Mouse (Mus musculus): ENCODE measurements around the gene Hist1h2be. TPM values are rescaled to one million over a fixed set of nuclear protein-coding genes. Genes with fewer than 3 reads are reported as not detected.

Gene Hist1h2be
- total and polyA plus RNA-seq, 2 experiments from 2014 or later = 0.82 to 253 TPM

DNA sequence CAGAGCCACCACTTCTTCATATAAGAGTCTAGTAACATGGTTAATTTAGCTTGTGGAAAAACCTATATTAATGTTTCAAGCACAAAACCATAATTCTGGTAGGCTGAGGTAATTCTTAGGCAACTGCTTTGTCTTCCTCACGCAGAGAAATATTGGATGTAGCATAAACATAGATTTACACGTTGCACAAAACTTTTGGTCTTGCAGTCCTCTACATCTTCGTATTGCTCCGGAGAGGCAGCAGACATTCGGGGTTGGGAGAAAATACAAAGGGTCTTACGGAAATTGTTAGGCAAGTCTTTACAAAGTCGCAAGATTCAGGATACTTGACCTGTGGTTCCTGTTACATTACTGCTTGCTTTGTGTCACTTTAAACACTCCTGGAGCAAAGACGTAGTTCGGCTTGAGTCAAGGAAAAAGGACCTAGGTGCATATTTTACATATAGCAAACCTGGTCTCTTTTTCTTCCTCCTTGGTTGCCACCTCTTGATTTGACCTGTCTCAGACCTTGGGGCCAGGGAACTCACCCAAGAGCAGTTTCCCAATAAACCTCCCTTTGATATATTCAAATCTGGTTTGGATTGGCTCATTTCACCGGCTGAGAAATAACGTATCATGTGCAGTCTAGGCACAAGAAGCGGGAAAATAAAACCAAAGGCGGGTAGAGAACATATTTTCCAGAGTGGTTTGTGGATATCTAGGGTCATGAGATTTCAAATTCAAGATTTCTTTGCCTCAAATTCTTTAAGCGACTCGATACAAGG, 86.4 kb downstream of the Hist1h2be start:
- H3K36me3 ChIP-seq (replicated peaks; ENCODE audit: control insufficient read depth, insufficient read depth, low read length) = no peaks in the 10 kb centered on the region
- no peak for DNase-seq (ENCODE audit: low spot score)
- no peaks in the 10 kb centered on the region for H3K9me3 ChIP-seq (replicated peaks; ENCODE audit: control insufficient read depth, low read length)
- WGBS = 1% methylated on average over 15 of the region's 15 CpGs
- H3K9ac ChIP-seq (replicated peaks; ENCODE audit: low read depth, low read length) = peak overlapping the region; percentile 59; the same call in 1 of the 2 replicates
- peak overlapping the region; percentile 79 for H3K4me2 ChIP-seq (ENCODE audit: low read depth, low read length)
- ATAC-seq (ENCODE audit: insufficient read depth, low read depth) = no peak
- H3K4me3 ChIP-seq (ENCODE audit: low read depth, low read length) = peak overlapping the region; percentile 60
- no peak for TF ChIP-seq EP300 (IDR thresholded peaks at IDR 0.05; ENCODE audit: low read depth)
- TF ChIP-seq CTCF (IDR thresholded peaks at IDR 0.05; ENCODE audit: low read depth) = no peak
- H3K27ac ChIP-seq (ENCODE audit: low read depth) = peak overlapping the region; percentile 100
- peaks cover 12% of the 10 kb centered on the region for H3K4me1 ChIP-seq (ENCODE audit: control insufficient read depth, insufficient read depth)
- no peaks in the 10 kb centered on the region for H3K27me3 ChIP-seq (ENCODE audit: control insufficient read depth, insufficient read depth, low read length)

Small RNAs within 50 kb of the gene (microRNA-seq; reads per million reads assigned to microRNA genes)
- gene Gm44297 (not detected), gene Gm44359 (not detected), gene Gm44394 (not detected)

Other genes with a start within 250 kb of the Hist1h2be start
Only the 30 nearest of the 36 such genes appear.
- not detected in 2 replicates for gene Btn2a2, start 132.3 kb downstream of the Hist1h2be start, total RNA-seq (2014; rRNA removed; ENCODE audit: low replicate concordance)
- gene Btn2a2, start 132.3 kb downstream of the Hist1h2be start, polyA plus RNA-seq (2015; fragmentation: Nextera tagmentation; extraction: Ambion mirVana) = 0.04 and 0.15 TPM in 2 replicates
- gene Hist1h4h, start 90.1 kb downstream of the Hist1h2be start, total RNA-seq (2014; rRNA removed; ENCODE audit: low replicate concordance) = 3,824 and 4,565 TPM in 2 replicates
- gene Hist1h4h, start 90.1 kb downstream of the Hist1h2be start, polyA plus RNA-seq (2015; fragmentation: Nextera tagmentation; extraction: Ambion mirVana) = 30.4 and 37.5 TPM in 2 replicates
- gene Hist1h2af, start 87.2 kb downstream of the Hist1h2be start, total RNA-seq (2014; rRNA removed; ENCODE audit: low replicate concordance) = 369 and 922 TPM in 2 replicates
- 1.3 and 2.6 TPM in 2 replicates for gene Hist1h2af, start 87.2 kb downstream of the Hist1h2be start, polyA plus RNA-seq (2015; fragmentation: Nextera tagmentation; extraction: Ambion mirVana)
- 709 and 989 TPM in 2 replicates for gene Hist1h3g, start 85.7 kb downstream of the Hist1h2be start, total RNA-seq (2014; rRNA removed; ENCODE audit: low replicate concordance)
- gene Hist1h3g, start 85.7 kb downstream of the Hist1h2be start, polyA plus RNA-seq (2015; fragmentation: Nextera tagmentation; extraction: Ambion mirVana) = 2.4 and 2.5 TPM in 2 replicates
- 82.5 and 133 TPM in 2 replicates for gene Hist1h2bh, start 77.7 kb downstream of the Hist1h2be start, total RNA-seq (2014; rRNA removed; ENCODE audit: low replicate concordance)
- gene Hist1h2bh, start 77.7 kb downstream of the Hist1h2be start, polyA plus RNA-seq (2015; fragmentation: Nextera tagmentation; extraction: Ambion mirVana) = 0.25 and 0.31 TPM in 2 replicates
- gene Hist1h3f, start 77.1 kb downstream of the Hist1h2be start, total RNA-seq (2014; rRNA removed; ENCODE audit: low replicate concordance) = 441 and 779 TPM in 2 replicates
- 0.29 and 0.45 TPM in 2 replicates for gene Hist1h3f, start 77.1 kb downstream of the Hist1h2be start, polyA plus RNA-seq (2015; fragmentation: Nextera tagmentation; extraction: Ambion mirVana)
- gene Hist1h4f, start 69.5 kb downstream of the Hist1h2be start, total RNA-seq (2014; rRNA removed; ENCODE audit: low replicate concordance) = 2,919 and 3,073 TPM in 2 replicates
- 0.65 TPM in 1 of 2 replicates, not detected in the other for gene Hist1h4f, start 69.5 kb downstream of the Hist1h2be start, polyA plus RNA-seq (2015; fragmentation: Nextera tagmentation; extraction: Ambion mirVana)
- gene Hist1h1d, start 67.9 kb downstream of the Hist1h2be start, total RNA-seq (2014; rRNA removed; ENCODE audit: low replicate concordance) = 61.7 and 66.1 TPM in 2 replicates
- 0.16 and 0.20 TPM in 2 replicates for gene Hist1h1d, start 67.9 kb downstream of the Hist1h2be start, polyA plus RNA-seq (2015; fragmentation: Nextera tagmentation; extraction: Ambion mirVana)
- 625 and 977 TPM in 2 replicates for gene Hist1h3e, start 58.8 kb downstream of the Hist1h2be start, total RNA-seq (2014; rRNA removed; ENCODE audit: low replicate concordance)
- gene Hist1h3e, start 58.8 kb downstream of the Hist1h2be start, polyA plus RNA-seq (2015; fragmentation: Nextera tagmentation; extraction: Ambion mirVana) = 0.70 and 0.97 TPM in 2 replicates
- gene Hist1h2ae, start 49.9 kb downstream of the Hist1h2be start, total RNA-seq (2014; rRNA removed; ENCODE audit: low replicate concordance) = 171 and 312 TPM in 2 replicates
- 12.1 and 14.3 TPM in 2 replicates for gene Hist1h2ae, start 49.9 kb downstream of the Hist1h2be start, polyA plus RNA-seq (2015; fragmentation: Nextera tagmentation; extraction: Ambion mirVana)
- gene Hist1h2bg, start 49.7 kb downstream of the Hist1h2be start, total RNA-seq (2014; rRNA removed; ENCODE audit: low replicate concordance) = 1,110 and 1,666 TPM in 2 replicates
- gene Hist1h2bg, start 49.7 kb downstream of the Hist1h2be start, polyA plus RNA-seq (2015; fragmentation: Nextera tagmentation; extraction: Ambion mirVana) = 2.5 and 4.3 TPM in 2 replicates
- gene Hist1h2bf, start 46.9 kb downstream of the Hist1h2be start, total RNA-seq (2014; rRNA removed; ENCODE audit: low replicate concordance) = 603 and 951 TPM in 2 replicates
- gene Hist1h2bf, start 46.9 kb downstream of the Hist1h2be start, polyA plus RNA-seq (2015; fragmentation: Nextera tagmentation; extraction: Ambion mirVana) = 1.3 and 1.6 TPM in 2 replicates
- gene Hist1h2ad, start 46.7 kb downstream of the Hist1h2be start, total RNA-seq (2014; rRNA removed; ENCODE audit: low replicate concordance) = 568 and 769 TPM in 2 replicates
- gene Hist1h2ad, start 46.7 kb downstream of the Hist1h2be start, polyA plus RNA-seq (2015; fragmentation: Nextera tagmentation; extraction: Ambion mirVana) = 0.27 and 1.8 TPM in 2 replicates
- gene Hist1h3d, start 45.4 kb downstream of the Hist1h2be start, total RNA-seq (2014; rRNA removed; ENCODE audit: low replicate concordance) = 116 and 155 TPM in 2 replicates
- 1.2 and 1.8 TPM in 2 replicates for gene Hist1h3d, start 45.4 kb downstream of the Hist1h2be start, polyA plus RNA-seq (2015; fragmentation: Nextera tagmentation; extraction: Ambion mirVana)
- 1,649 and 2,136 TPM in 2 replicates for gene Hist1h4d, start 39.5 kb downstream of the Hist1h2be start, total RNA-seq (2014; rRNA removed; ENCODE audit: low replicate concordance)
- gene Hist1h4d, start 39.5 kb downstream of the Hist1h2be start, polyA plus RNA-seq (2015; fragmentation: Nextera tagmentation; extraction: Ambion mirVana) = 18.8 and 21.2 TPM in 2 replicates
- 271 and 391 TPM in 2 replicates for gene Hist1h1e, start 1.4 kb upstream of the Hist1h2be start, total RNA-seq (2014; rRNA removed; ENCODE audit: low replicate concordance)
- 5.6 and 6.7 TPM in 2 replicates for gene Hist1h1e, start 1.4 kb upstream of the Hist1h2be start, polyA plus RNA-seq (2015; fragmentation: Nextera tagmentation; extraction: Ambion mirVana)
- 62.8 and 88.1 TPM in 2 replicates for gene Hist1h2ac, start 62.8 kb upstream of the Hist1h2be start, total RNA-seq (2014; rRNA removed; ENCODE audit: low replicate concordance)
- 0.45 and 0.49 TPM in 2 replicates for gene Hist1h2ac, start 62.8 kb upstream of the Hist1h2be start, polyA plus RNA-seq (2015; fragmentation: Nextera tagmentation; extraction: Ambion mirVana)
- 253 and 309 TPM in 2 replicates for gene Hist1h2bc, start 63.1 kb upstream of the Hist1h2be start, total RNA-seq (2014; rRNA removed; ENCODE audit: low replicate concordance)
- gene Hist1h2bc, start 63.1 kb upstream of the Hist1h2be start, polyA plus RNA-seq (2015; fragmentation: Nextera tagmentation; extraction: Ambion mirVana) = 94.4 and 115 TPM in 2 replicates
- 0.23 and 2.0 TPM in 2 replicates for gene Hist1h1t, start 74.7 kb upstream of the Hist1h2be start, total RNA-seq (2014; rRNA removed; ENCODE audit: low replicate concordance)
- not detected in 2 replicates for gene Hist1h1t, start 74.7 kb upstream of the Hist1h2be start, polyA plus RNA-seq (2015; fragmentation: Nextera tagmentation; extraction: Ambion mirVana)
- gene Hist1h4c, start 77.3 kb upstream of the Hist1h2be start, total RNA-seq (2014; rRNA removed; ENCODE audit: low replicate concordance) = 1,145 and 1,607 TPM in 2 replicates
- 1.5 and 1.7 TPM in 2 replicates for gene Hist1h4c, start 77.3 kb upstream of the Hist1h2be start, polyA plus RNA-seq (2015; fragmentation: Nextera tagmentation; extraction: Ambion mirVana)
- 21.4 and 25.9 TPM in 2 replicates for gene Hfe, start 89.7 kb upstream of the Hist1h2be start, total RNA-seq (2014; rRNA removed; ENCODE audit: low replicate concordance)
- 18.0 and 22.3 TPM in 2 replicates for gene Hfe, start 89.7 kb upstream of the Hist1h2be start, polyA plus RNA-seq (2015; fragmentation: Nextera tagmentation; extraction: Ambion mirVana)
- gene Hist1h1c, start 117.7 kb upstream of the Hist1h2be start, total RNA-seq (2014; rRNA removed; ENCODE audit: low replicate concordance) = 770 and 1,043 TPM in 2 replicates
- 73.4 and 101 TPM in 2 replicates for gene Hist1h1c, start 117.7 kb upstream of the Hist1h2be start, polyA plus RNA-seq (2015; fragmentation: Nextera tagmentation; extraction: Ambion mirVana)
- gene Hist1h3c, start 124.5 kb upstream of the Hist1h2be start, total RNA-seq (2014; rRNA removed; ENCODE audit: low replicate concordance) = 1,907 and 3,007 TPM in 2 replicates
- gene Hist1h3c, start 124.5 kb upstream of the Hist1h2be start, polyA plus RNA-seq (2015; fragmentation: Nextera tagmentation; extraction: Ambion mirVana) = 1.2 and 1.3 TPM in 2 replicates
- gene Hist1h2bb, start 125.6 kb upstream of the Hist1h2be start, total RNA-seq (2014; rRNA removed; ENCODE audit: low replicate concordance) = 1,542 and 1,547 TPM in 2 replicates
- gene Hist1h2bb, start 125.6 kb upstream of the Hist1h2be start, polyA plus RNA-seq (2015; fragmentation: Nextera tagmentation; extraction: Ambion mirVana) = 0.59 and 0.78 TPM in 2 replicates
- 667 and 733 TPM in 2 replicates for gene Hist1h2ab, start 130.0 kb upstream of the Hist1h2be start, total RNA-seq (2014; rRNA removed; ENCODE audit: low replicate concordance)
- 5.6 and 7.6 TPM in 2 replicates for gene Hist1h2ab, start 130.0 kb upstream of the Hist1h2be start, polyA plus RNA-seq (2015; fragmentation: Nextera tagmentation; extraction: Ambion mirVana)
- gene Hist1h3b, start 131.1 kb upstream of the Hist1h2be start, total RNA-seq (2014; rRNA removed; ENCODE audit: low replicate concordance) = 800 and 1,239 TPM in 2 replicates
- gene Hist1h3b, start 131.1 kb upstream of the Hist1h2be start, polyA plus RNA-seq (2015; fragmentation: Nextera tagmentation; extraction: Ambion mirVana) = 3.2 and 3.3 TPM in 2 replicates
- gene Hist1h4b, start 135.9 kb upstream of the Hist1h2be start, total RNA-seq (2014; rRNA removed; ENCODE audit: low replicate concordance) = 252 and 267 TPM in 2 replicates
- 0.46 and 0.60 TPM in 2 replicates for gene Hist1h4b, start 135.9 kb upstream of the Hist1h2be start, polyA plus RNA-seq (2015; fragmentation: Nextera tagmentation; extraction: Ambion mirVana)
- 794 and 986 TPM in 2 replicates for gene Hist1h4a, start 140.1 kb upstream of the Hist1h2be start, total RNA-seq (2014; rRNA removed; ENCODE audit: low replicate concordance)
- 0.49 and 0.82 TPM in 2 replicates for gene Hist1h4a, start 140.1 kb upstream of the Hist1h2be start, polyA plus RNA-seq (2015; fragmentation: Nextera tagmentation; extraction: Ambion mirVana)
- 1,794 and 2,478 TPM in 2 replicates for gene Hist1h3a, start 141.3 kb upstream of the Hist1h2be start, total RNA-seq (2014; rRNA removed; ENCODE audit: low replicate concordance)
- 1.4 and 1.7 TPM in 2 replicates for gene Hist1h3a, start 141.3 kb upstream of the Hist1h2be start, polyA plus RNA-seq (2015; fragmentation: Nextera tagmentation; extraction: Ambion mirVana)
- 261 and 272 TPM in 2 replicates for gene Hist1h1a, start 142.5 kb upstream of the Hist1h2be start, total RNA-seq (2014; rRNA removed; ENCODE audit: low replicate concordance)
- gene Hist1h1a, start 142.5 kb upstream of the Hist1h2be start, polyA plus RNA-seq (2015; fragmentation: Nextera tagmentation; extraction: Ambion mirVana) = 0.81 and 0.82 TPM in 2 replicates

Data from heart, postnatal 0 days (tissue).